Mouse (Mus musculus) heart, adult 2 months (tissue): ENCODE measurements around the gene Gm10577.

Experiments used
- EP300 ChIP-seq: fragments of 200-500 bp; IDR thresholded peaks from 2 replicates; pipeline ENCODE4 v1.6.1; 2011; ENCODE audit warnings: low read depth, low read length, control low read depth; ENCODE audit not compliant: insufficient read depth
- POLR2A ChIP-seq: fragments of 200-500 bp; IDR thresholded peaks from 2 replicates; pipeline ENCODE4 v1.6.1; 2011; ENCODE audit warnings: mild to moderate bottlenecking, low read depth, low read length, control low read depth; ENCODE audit not compliant: insufficient read depth

DNA sequence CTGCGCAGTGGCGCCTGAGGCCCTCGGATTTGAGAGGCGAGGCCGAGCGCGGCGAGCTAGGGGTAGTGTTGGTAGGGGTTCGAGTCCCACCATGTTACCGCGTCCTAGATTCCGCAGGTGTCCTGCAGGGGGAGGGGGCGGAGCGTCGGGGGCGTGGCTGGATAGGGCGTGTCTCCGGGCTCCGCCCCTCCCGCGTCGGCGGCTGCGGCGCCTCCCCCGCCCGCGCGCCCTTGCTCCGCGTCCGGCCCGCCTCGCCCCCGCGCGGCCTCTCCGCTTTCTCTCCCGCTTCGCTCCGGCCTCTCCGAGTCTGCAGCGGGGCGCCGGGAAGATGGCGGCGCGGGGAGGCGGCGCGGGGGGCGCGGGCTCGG, 48.3 kb upstream of the Gm10577 start, which contains the start of gene Raver2:
- TF ChIP-seq EP300, result no peak
- TF ChIP-seq POLR2A, result no peak
